Mouse (Mus musculus) intestine, embryonic 14.5 days (tissue): Measurements from ENCODE around the gene RPS10-NUDT3. TPM values are rescaled to one million over a fixed set of nuclear protein-coding genes. Genes with fewer than 3 reads are reported as not detected.

Experiments used
- ATAC-seq: fragments of 200-750 bp; cut with Nextera tagmentation; replicated peaks from 2 replicates; pipeline ENCODE4 v1.8.0; 2017; ENCODE audit warnings: low read depth, moderate number of reproducible peaks, moderate TSS enrichment, moderate library complexity; ENCODE audit not compliant: low FRiP score, low TSS enrichment
- DNase-seq: peaks from one replicate; pipeline ENCODE4 v3.0.0-alpha.2; 2018; ENCODE audit warnings: low spot score
- H3K27ac ChIP-seq: fragments of 300-500 bp; sonication (generic); 2 replicates; pipeline ENCODE4 v1.5.1; 2014; ENCODE audit warnings: low read depth, mild to moderate bottlenecking, control low read depth
- H3K27me3 ChIP-seq: fragments of 300-500 bp; sonication (generic); replicated peaks from 2 replicates; pipeline ENCODE4 v1.6.1; 2014; ENCODE audit warnings: low read length, control low read depth; ENCODE audit not compliant: control insufficient read depth, insufficient read depth
- H3K36me3 ChIP-seq: fragments of 300-500 bp; sonication (generic); 2 replicates; pipeline ENCODE4 v1.6.1; 2014; ENCODE audit warnings: low read length, control low read depth; ENCODE audit not compliant: control insufficient read depth, insufficient read depth
- H3K4me1 ChIP-seq: fragments of 300-500 bp; sonication (generic); replicated peaks from 2 replicates; pipeline ENCODE4 v1.6.1; 2014; ENCODE audit warnings: low read length, control low read depth, mixed read lengths; ENCODE audit not compliant: control insufficient read depth, insufficient read depth
- H3K4me2 ChIP-seq: fragments of 300-500 bp; sonication (generic); 2 replicates; pipeline ENCODE4 v1.6.1; 2014; ENCODE audit warnings: low read length
- H3K4me3 ChIP-seq: fragments of 300-500 bp; sonication (generic); 2 replicates; pipeline ENCODE4 v1.5.1; 2014; ENCODE audit warnings: low read depth, low read length, control low read depth, mixed read lengths
- H3K9ac ChIP-seq: fragments of 300-500 bp; sonication (generic); 2 replicates; pipeline ENCODE4 v1.6.1; 2014; ENCODE audit warnings: mild to moderate bottlenecking, low read length
- H3K9me3 ChIP-seq: fragments of 300-500 bp; sonication (generic); 2 replicates; pipeline ENCODE4 v1.6.1; 2016; ENCODE audit warnings: low read length, control low read depth; ENCODE audit not compliant: control insufficient read depth
- WGBS: fragments of 180-500 bp; shearing (Covaris S2); extraction: QIAGEN DNeasy Blood & Tissue Kit; methylation state at CpG from one replicate; pipeline ENCODE4 v1.1.7; 2014; 5-methylcytosine and 5-hydroxymethylcytosine counted together
- polyA plus RNA-seq: library from polyadenylated mRNA; unstranded; fragments of >200 nt; fragmentation: Nextera tagmentation; extraction: Ambion mirVana; gene quantifications from 2 replicates; pipeline ENCODE4 v1.2.1, GENCODE M21; 2014

Gene RPS10-NUDT3
- polyA plus RNA-seq, 1 experiment from 2014 or later: not detected

DNA sequence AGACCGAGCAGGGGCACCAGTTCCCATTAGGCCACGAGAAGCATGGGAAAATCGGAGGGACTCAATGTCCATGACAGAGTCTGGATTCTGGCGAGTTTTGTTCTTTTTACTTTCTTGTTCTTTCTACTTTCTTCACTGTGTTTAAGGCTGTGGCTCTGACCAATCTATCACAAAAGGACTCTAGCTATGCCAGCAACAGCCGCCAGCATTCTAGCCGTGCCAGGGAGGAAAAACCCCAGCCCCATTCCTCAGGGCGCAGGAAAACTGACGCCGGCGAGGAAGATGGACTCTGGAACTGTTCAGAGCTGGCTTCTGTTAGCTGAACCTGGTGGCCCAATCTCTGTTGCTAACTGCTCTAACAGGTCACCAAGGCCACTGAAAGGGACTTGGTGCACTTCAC, 56.5 kb downstream of the RPS10-NUDT3 start:
- Histone ChIP-seq H3K36me3 (peaks cover 68% of the 10 kb centered on the region), H3K4me1 (no peaks in the 10 kb centered on the region), H3K9ac (no peak overlapping the region), H3K9me3 (no peaks in the 10 kb centered on the region), H3K27ac (no peak overlapping the region), H3K27me3 (no peaks in the 10 kb centered on the region), H3K4me2 (no peak overlapping the region), H3K4me3 (no peak overlapping the region)
- DNase-seq (no peak), ATAC-seq (no peak)
- WGBS: 92% methylated on average over 10 of the region's 10 CpGs

- H3K36me3 ChIP-seq: peaks cover 59% of the 10 kb centered on the region
- ATAC-seq (no peak), DNase-seq (no peak)
- no peak overlapping the region for H3K27ac ChIP-seq
- no peak overlapping the region for H3K4me2 ChIP-seq
- 71% methylated on average over 6 of the region's 6 CpGs for WGBS
- H3K27me3 ChIP-seq: no peaks in the 10 kb centered on the region
- H3K9ac ChIP-seq: no peak overlapping the region
- H3K4me1 ChIP-seq: no peaks in the 10 kb centered on the region
- no peaks in the 10 kb centered on the region for H3K9me3 ChIP-seq
- H3K4me3 ChIP-seq: no peak overlapping the region
Observed at GRCm38 (mm10) chr17:27577468-27577867, 57.6 kb downstream of the RPS10-NUDT3 start.

DNA sequence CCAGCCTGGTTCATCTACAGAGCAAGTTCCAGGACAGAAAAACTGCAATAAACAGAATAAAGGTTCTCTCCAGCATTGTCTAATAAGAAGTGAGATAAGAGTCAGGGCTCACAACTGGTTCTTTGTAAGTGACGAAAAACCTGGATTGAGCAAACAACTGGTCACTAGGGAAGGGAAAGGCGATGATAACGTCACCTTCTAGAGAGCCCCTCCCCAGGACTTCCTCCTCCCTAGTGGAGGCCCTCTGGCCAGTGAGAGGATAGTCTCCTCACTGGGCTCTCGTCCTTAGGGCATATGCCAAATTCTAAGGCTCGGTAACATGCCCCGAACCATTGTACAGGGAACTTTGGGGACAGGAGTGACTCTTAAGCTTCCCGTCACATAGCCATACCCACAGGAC, 59.0 kb downstream of the RPS10-NUDT3 start:
- no peaks in the 10 kb centered on the region for H3K4me1 ChIP-seq
- H3K36me3 ChIP-seq: peaks cover 48% of the 10 kb centered on the region
- DNase-seq (no peak), ATAC-seq (no peak; the same call in 1 of the 2 replicates)
- no peak overlapping the region for H3K4me3 ChIP-seq
- no peak overlapping the region for H3K9ac ChIP-seq
- 77% methylated on average over 7 of the region's 7 CpGs for WGBS
- H3K27me3 ChIP-seq: no peaks in the 10 kb centered on the region
- H3K9me3 ChIP-seq: no peaks in the 10 kb centered on the region
- H3K4me2 ChIP-seq: no peak overlapping the region
- H3K27ac ChIP-seq: no peak overlapping the region

DNA sequence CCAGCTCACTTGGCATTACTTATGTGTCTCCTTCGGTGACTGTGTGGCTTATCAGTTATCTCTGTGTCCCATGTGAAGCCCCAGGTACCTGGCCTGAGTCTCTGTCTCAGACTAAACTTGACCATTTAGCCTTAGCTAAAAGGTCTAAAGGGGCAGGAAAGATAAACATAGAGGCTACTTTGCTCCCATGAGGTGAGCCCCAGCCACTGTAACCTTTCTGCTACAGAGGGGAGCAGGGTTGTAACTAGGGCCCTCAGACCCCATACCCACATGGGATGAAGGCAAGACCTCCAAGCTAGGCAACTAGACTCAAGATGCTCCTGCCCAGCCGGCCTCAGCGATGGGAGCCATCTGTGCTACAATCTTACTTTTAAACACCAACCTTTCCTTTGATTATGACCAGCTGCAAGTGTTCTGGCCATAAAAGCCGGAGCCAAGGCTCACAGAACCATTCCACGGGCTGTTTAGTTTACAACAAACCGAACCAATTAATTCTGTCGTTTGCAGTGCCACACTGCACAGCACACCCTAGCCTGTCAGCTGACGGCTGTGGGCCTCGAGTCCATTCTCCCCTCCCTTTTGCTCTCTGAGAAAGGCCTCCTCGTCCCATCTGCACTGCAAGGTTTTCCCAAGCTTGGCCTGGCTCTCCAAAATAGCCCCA, 59.8 kb downstream of the RPS10-NUDT3 start:
- H3K4me3 ChIP-seq: no peak overlapping the region
- 0 out of 2 replicates have a peak overlapping the region, but pooled peaks have one; percentile 38 for H3K27ac ChIP-seq
- H3K4me1 ChIP-seq: no peaks in the 10 kb centered on the region
- no peaks in the 10 kb centered on the region for H3K9me3 ChIP-seq
- H3K36me3 ChIP-seq: peaks cover 40% of the 10 kb centered on the region
- H3K9ac ChIP-seq: no peak overlapping the region
- H3K4me2 ChIP-seq: no peak overlapping the region
- 39% methylated on average over 10 of the region's 10 CpGs for WGBS
- H3K27me3 ChIP-seq: no peaks in the 10 kb centered on the region
- no peak for ATAC-seq
- DNase-seq: no peak

GRCm38 (mm10) chr17:27574470-27575115, 60.4 kb downstream of the RPS10-NUDT3 start:
- Histone ChIP-seq H3K4me1 (no peaks in the 10 kb centered on the region), H3K36me3 (peaks cover 33% of the 10 kb centered on the region), H3K4me2 (no peak overlapping the region), H3K27me3 (no peaks in the 10 kb centered on the region), H3K27ac (no peak overlapping the region), H3K4me3 (no peak overlapping the region), H3K9me3 (no peaks in the 10 kb centered on the region), H3K9ac (no peak overlapping the region)
- ATAC-seq (no peak), DNase-seq (no peak)
- 90% methylated on average over 16 of the region's 16 CpGs for WGBS

DNA sequence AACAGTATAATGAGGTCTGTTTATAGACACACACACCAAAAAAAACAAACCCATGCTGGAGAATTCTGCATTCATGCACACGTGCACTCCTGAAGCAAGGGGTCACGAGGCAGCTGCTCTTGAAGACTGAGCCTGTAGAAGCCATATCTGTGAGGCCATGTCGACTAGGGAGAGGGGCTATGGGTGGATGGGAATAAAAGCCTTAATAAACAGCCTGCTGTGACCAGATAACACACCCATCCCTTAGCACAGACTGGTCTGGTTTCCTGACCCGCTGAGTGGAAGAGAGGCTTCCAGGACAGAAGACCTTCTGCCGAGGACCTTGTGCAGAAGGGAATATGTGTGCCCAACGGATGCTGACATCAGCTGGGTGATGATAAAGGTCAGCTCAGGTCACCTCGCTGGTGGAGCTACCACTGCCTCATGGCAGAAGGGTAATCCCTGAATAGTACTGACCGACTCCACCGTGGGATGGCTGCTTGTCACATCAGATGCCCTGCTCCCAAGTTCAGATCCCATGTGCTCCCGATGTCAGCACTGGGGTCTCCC, 61.2 kb downstream of the RPS10-NUDT3 start:
- no peak overlapping the region for H3K9ac ChIP-seq
- no peak for ATAC-seq
- DNase-seq: no peak
- 93% methylated on average over 10 of the region's 10 CpGs for WGBS
- no peaks in the 10 kb centered on the region for H3K9me3 ChIP-seq
- H3K4me3 ChIP-seq: no peak overlapping the region
- H3K4me1 ChIP-seq: no peaks in the 10 kb centered on the region
- no peaks in the 10 kb centered on the region for H3K27me3 ChIP-seq
- peaks cover 26% of the 10 kb centered on the region for H3K36me3 ChIP-seq
- no peak overlapping the region for H3K27ac ChIP-seq
- H3K4me2 ChIP-seq: no peak overlapping the region

- ATAC-seq (no peak), DNase-seq (no peak)
- H3K4me3 ChIP-seq: no peak overlapping the region
- WGBS: 79% methylated on average over 8 of the region's 8 CpGs
- no peak overlapping the region for H3K9ac ChIP-seq
- no peak overlapping the region for H3K27ac ChIP-seq
- no peaks in the 10 kb centered on the region; the same call in 1 of the 2 replicates for H3K4me1 ChIP-seq
- peaks cover 6% of the 10 kb centered on the region for H3K36me3 ChIP-seq
- no peaks in the 10 kb centered on the region for H3K9me3 ChIP-seq
- H3K4me2 ChIP-seq: no peak overlapping the region
- H3K27me3 ChIP-seq: no peaks in the 10 kb centered on the region
Observed at GRCm38 (mm10) chr17:27571315-27571714, 63.7 kb downstream of the RPS10-NUDT3 start.

- Histone ChIP-seq H3K4me3 (no peak overlapping the region), H3K36me3 (no peaks in the 10 kb centered on the region), H3K27ac (no peak overlapping the region), H3K27me3 (no peaks in the 10 kb centered on the region), H3K9ac (no peak overlapping the region), H3K4me1 (peaks cover 6% of the 10 kb centered on the region), H3K4me2 (no peak overlapping the region), H3K9me3 (no peaks in the 10 kb centered on the region)
- WGBS: 89% methylated on average over 5 of the region's 5 CpGs
- no peak for DNase-seq
- ATAC-seq: no peak
Observed at GRCm38 (mm10) chr17:27568228-27568627, 66.8 kb downstream of the RPS10-NUDT3 start.
